Mouse (Mus musculus) heart, embryonic 13.5 days (tissue): Measurements from ENCODE around the gene Pgam2. TPM values are rescaled to one million over a fixed set of nuclear protein-coding genes. Genes with fewer than 3 reads are reported as not detected.

Experiments
- ATAC-seq: fragments of 200-750 bp; cut with Nextera tagmentation; 2 replicates; pipeline ENCODE4 v1.8.0; 2017; ENCODE audit warnings: moderate TSS enrichment; ENCODE audit not compliant: insufficient number of reproducible peaks, low FRiP score, low TSS enrichment; ENCODE audit errors: extremely low read depth
- H3K27ac ChIP-seq: fragments of 300-500 bp; sonication (generic); replicated peaks from 2 replicates; pipeline ENCODE4 v1.5.1; 2015; ENCODE audit warnings: moderate library complexity, mild to moderate bottlenecking, inconsistent platforms
- H3K27me3 ChIP-seq: fragments of 300-500 bp; sonication (generic); replicated peaks from 2 replicates; pipeline ENCODE4 v1.6.1; 2015; ENCODE audit warnings: mild to moderate bottlenecking, inconsistent platforms
- H3K36me3 ChIP-seq: fragments of 300-500 bp; sonication (generic); 2 replicates; pipeline ENCODE4 v1.6.1; 2015; ENCODE audit warnings: mild to moderate bottlenecking, inconsistent platforms
- H3K4me1 ChIP-seq: fragments of 300-500 bp; sonication (generic); 2 replicates; pipeline ENCODE4 v1.6.1; 2015; ENCODE audit warnings: inconsistent platforms
- H3K4me2 ChIP-seq: fragments of 300-500 bp; sonication (generic); 2 replicates; pipeline ENCODE4 v1.6.1; 2015; ENCODE audit warnings: inconsistent platforms, mild to moderate bottlenecking, moderate library complexity
- H3K4me3 ChIP-seq: fragments of 300-500 bp; sonication (generic); 2 replicates; pipeline ENCODE4 v1.5.1; 2015; ENCODE audit warnings: moderate library complexity, mild to moderate bottlenecking, inconsistent platforms
- H3K9ac ChIP-seq: fragments of 300-500 bp; sonication (generic); 2 replicates; pipeline ENCODE4 v1.6.1; 2015; ENCODE audit warnings: inconsistent platforms, mild to moderate bottlenecking, moderate library complexity
- H3K9me3 ChIP-seq: fragments of 300-500 bp; sonication (generic); 2 replicates; pipeline ENCODE4 v1.6.1; 2016; ENCODE audit warnings: inconsistent platforms
- WGBS: fragments of 180-500 bp; shearing (Covaris S2); methylation state at CpG from one replicate; pipeline ENCODE4 v1.1.7; 2015; ENCODE audit warnings: mixed read lengths; 5-methylcytosine and 5-hydroxymethylcytosine counted together
- polyA plus RNA-seq: library from polyadenylated mRNA; unstranded; fragments of >200 nt; fragmentation: Nextera tagmentation; extraction: Ambion mirVana; gene quantifications from 2 replicates; pipeline ENCODE4 v1.2.1, GENCODE M21; 2015

The Pgam2 gene
- polyA plus RNA-seq, 1 experiment from 2014 or later = 801 TPM

- no peak for ATAC-seq
These were observed 37.5 kb downstream of the Pgam2 start for GRCm38 (mm10) chr11:5766019-5766418.

GRCm38 (mm10) chr11:5762633-5762982 lies 40.9 kb downstream of the Pgam2 start:
- H3K27ac ChIP-seq = peak overlapping the region; percentile 97
- H3K27me3 ChIP-seq = no peaks in the 10 kb centered on the region
- H3K9me3 ChIP-seq = no peaks in the 10 kb centered on the region
- H3K4me1 ChIP-seq = peaks cover 23% of the 10 kb centered on the region
- 16% methylated on average over 6 of the region's 6 CpGs for WGBS
- ATAC-seq = no peak
- H3K4me2 ChIP-seq = peak overlapping the region; percentile 85
- H3K4me3 ChIP-seq = peak overlapping the region; percentile 77
- H3K36me3 ChIP-seq = peaks cover 12% of the 10 kb centered on the region
- peak overlapping the region; percentile 94 for H3K9ac ChIP-seq

More at GRCm38 (mm10) chr11:5766019-5766418, 37.5 kb downstream of the Pgam2 start:
- Histone ChIP-seq H3K9ac (no peak overlapping the region), H3K27me3 (no peaks in the 10 kb centered on the region), H3K4me2 (no peak overlapping the region), H3K36me3 (peaks cover 39% of the 10 kb centered on the region), H3K4me3 (no peak overlapping the region), H3K4me1 (peaks cover 14% of the 10 kb centered on the region), H3K9me3 (no peaks in the 10 kb centered on the region), H3K27ac (no peak overlapping the region)
- 75% methylated on average over 6 of the region's 6 CpGs for WGBS

- peaks cover 12% of the 10 kb centered on the region for H3K36me3 ChIP-seq
- H3K9me3 ChIP-seq = no peaks in the 10 kb centered on the region
- peak within 1 kb of the TSS; percentile 94 for H3K9ac ChIP-seq
- peak within 1 kb of the TSS; percentile 85 for H3K4me2 ChIP-seq
- H3K27ac ChIP-seq = peak within 1 kb of the TSS; percentile 97
- peak; percentile 98 for ATAC-seq
- peaks cover 23% of the 10 kb centered on the region for H3K4me1 ChIP-seq
- no peaks in the 10 kb centered on the region for H3K27me3 ChIP-seq
- peak within 1 kb of the TSS; percentile 77 for H3K4me3 ChIP-seq
- under 1% methylated on average over 68 of the region's 68 CpGs for WGBS
These were observed 41.5 kb downstream of the Pgam2 start, which contains the start of gene Urgcp for GRCm38 (mm10) chr11:5761820-5762632. TSS of gene Urgcp (minus strand) at chr11:5762376.

- no peak for ATAC-seq
- 0 out of 2 replicates have a peak, but pooled peaks cover 3% of the 10 kb centered on the region for H3K4me1 ChIP-seq
- H3K4me3 ChIP-seq = no peak overlapping the region
- H3K9ac ChIP-seq = no peak overlapping the region
- WGBS = 82% methylated on average over 2 of the region's 2 CpGs
- H3K36me3 ChIP-seq = peaks cover 42% of the 10 kb centered on the region
- no peak overlapping the region for H3K4me2 ChIP-seq
- H3K27ac ChIP-seq = no peak overlapping the region
- peaks cover 18% of the 10 kb centered on the region for H3K9me3 ChIP-seq
- H3K27me3 ChIP-seq = no peaks in the 10 kb centered on the region
These were observed 49.8 kb downstream of the Pgam2 start for GRCm38 (mm10) chr11:5753755-5754154.

Other genes with a start within 250 kb of the Pgam2 start
- gene Ankrd36, start 234.0 kb downstream of the Pgam2 start, polyA plus RNA-seq = not detected in 2 replicates
- gene Mrps24, start 88.1 kb downstream of the Pgam2 start, polyA plus RNA-seq = 175 and 191 TPM in 2 replicates
- gene Urgcp, start 41.4 kb downstream of the Pgam2 start, polyA plus RNA-seq = 26.6 and 30.0 TPM in 2 replicates
- gene Dbnl, start 15.2 kb downstream of the Pgam2 start, polyA plus RNA-seq = 85.7 and 86.0 TPM in 2 replicates
- gene Polm, start 34.3 kb upstream of the Pgam2 start, polyA plus RNA-seq = 5.8 and 6.9 TPM in 2 replicates
- gene Aebp1, start 58.2 kb upstream of the Pgam2 start, polyA plus RNA-seq = 32.3 and 36.1 TPM in 2 replicates
- gene Pold2, start 74.6 kb upstream of the Pgam2 start, polyA plus RNA-seq = 109 and 127 TPM in 2 replicates
- gene Myl7, start 95.0 kb upstream of the Pgam2 start, polyA plus RNA-seq = 4,508 and 5,229 TPM in 2 replicates
- gene Gck, start 146.3 kb upstream of the Pgam2 start, polyA plus RNA-seq = 1.2 and 1.5 TPM in 2 replicates
- 39.1 and 41.1 TPM in 2 replicates for gene Ykt6, start 152.0 kb upstream of the Pgam2 start, polyA plus RNA-seq